In the genomic region with DNA sequence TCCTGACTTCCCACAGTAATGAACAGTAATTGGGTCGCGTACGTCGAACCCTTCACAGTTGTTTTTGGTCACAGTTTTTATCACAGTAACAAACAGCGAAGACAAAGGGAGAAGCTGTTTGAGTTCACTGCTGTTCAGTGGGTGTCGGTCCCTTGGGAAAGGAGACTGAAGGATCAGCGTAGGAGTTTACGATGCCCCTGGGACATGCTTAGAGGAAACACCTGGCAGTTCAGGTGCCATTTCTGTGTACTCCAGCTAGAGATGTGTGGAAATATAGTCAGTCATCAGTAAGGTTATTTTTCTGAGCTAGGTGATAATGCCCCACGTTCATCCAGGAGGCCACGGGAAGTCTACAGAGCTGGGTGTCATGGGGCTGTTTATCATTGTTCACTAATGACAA, we compare ENCODE assay signal across 13 mouse cellular contexts.
"Had no signal": no experiment of that assay in that cellular context is flagged by ENCODE, and none has a peak within 500 bp of the region (broad histone marks: within the 10 kb centered on the region; RNA-seq: fewer than 3 reads in every experiment).

No protein-coding gene starts in this region.

- H3K9ac ChIP-seq: liver, embryonic 15.5 days; neural tube, embryonic 15.5 days had no signal

- H3K9me3 ChIP-seq: liver, embryonic 15.5 days; neural tube, embryonic 15.5 days had no signal

- H3K27ac ChIP-seq: layer of hippocampus, adult 2 months; liver, embryonic 15.5 days; neural tube, embryonic 15.5 days had no signal

- DNase-seq: kidney, postnatal 10 days; kidney, postnatal 4 days; lung, adult 2 months; lung, postnatal 36 days; midbrain, embryonic 14.5 days; thymus, adult 18-20 months; thymus, postnatal 36 days had no signal

- H3K4me1 ChIP-seq: liver, embryonic 15.5 days had no signal

- H3K27me3 ChIP-seq: liver, embryonic 15.5 days had no signal

- H3K36me3 ChIP-seq: liver, embryonic 15.5 days; neural tube, embryonic 15.5 days had no signal

- ATAC-seq: lung, postnatal 0 days had no signal

- H3K4me3 ChIP-seq: layer of hippocampus, adult 2 months; liver, embryonic 15.5 days; myocyte; neural tube, embryonic 15.5 days had no signal

- H3K4me2 ChIP-seq: liver, embryonic 11.5 days; liver, embryonic 15.5 days; neural tube, embryonic 15.5 days had no signal
